Mouse (Mus musculus): ENCODE measurements around the gene Fkrp.

GRCm38 (mm10) chr7:16782555-16783125, 33.9 kb downstream of the Fkrp start:
- TF ChIP-seq CTCF (IDR thresholded peaks at IDR 0.05; ENCODE audit: insufficient read depth, low read length) (no peak), POLR2A (IDR thresholded peaks at IDR 0.05; ENCODE audit: borderline replicate concordance, extremely low read depth, low read depth, low read length) (no peak)

Data from lung, adult 2 months (tissue).